Mouse (Mus musculus) brown adipose tissue, adult 24 weeks (tissue): Measurements from ENCODE around the gene Hand1. TPM values are rescaled to one million over a fixed set of nuclear protein-coding genes. Genes with fewer than 3 reads are reported as not detected.
"Not testable (repeated sequence)": the region's sequence is repeated elsewhere in the genome, so short reads cannot be mapped to it uniquely, and the experiment has no call there.

ENCODE experiments used
- H3K27ac ChIP-seq: fragments of 200-500 bp; replicated peaks from 2 replicates; pipeline ENCODE4 v1.5.1; 2012; ENCODE audit warnings: low read depth, mild to moderate bottlenecking, low read length
- H3K4me1 ChIP-seq: fragments of 200-500 bp; 2 replicates; pipeline ENCODE4 v1.6.1; 2012; ENCODE audit warnings: low read length, mixed read lengths; ENCODE audit not compliant: control insufficient read depth, insufficient read depth, insufficient read length
- H3K4me3 ChIP-seq: fragments of 200-500 bp; 2 replicates; pipeline ENCODE4 v1.5.1; 2012; ENCODE audit warnings: low read depth, mild to moderate bottlenecking, low read length, moderate library complexity; ENCODE audit not compliant: insufficient read depth
- polyA plus RNA-seq: library from polyadenylated mRNA; stranded (reverse); fragments of >200 nt; gene quantifications from 2 replicates; pipeline ENCODE4 v1.2.4, GENCODE M21; 2012; ENCODE audit not compliant: missing spikeins, insufficient read depth, insufficient read length

The Hand1 gene
- polyA plus RNA-seq, 1 experiment: not detected

DNA sequence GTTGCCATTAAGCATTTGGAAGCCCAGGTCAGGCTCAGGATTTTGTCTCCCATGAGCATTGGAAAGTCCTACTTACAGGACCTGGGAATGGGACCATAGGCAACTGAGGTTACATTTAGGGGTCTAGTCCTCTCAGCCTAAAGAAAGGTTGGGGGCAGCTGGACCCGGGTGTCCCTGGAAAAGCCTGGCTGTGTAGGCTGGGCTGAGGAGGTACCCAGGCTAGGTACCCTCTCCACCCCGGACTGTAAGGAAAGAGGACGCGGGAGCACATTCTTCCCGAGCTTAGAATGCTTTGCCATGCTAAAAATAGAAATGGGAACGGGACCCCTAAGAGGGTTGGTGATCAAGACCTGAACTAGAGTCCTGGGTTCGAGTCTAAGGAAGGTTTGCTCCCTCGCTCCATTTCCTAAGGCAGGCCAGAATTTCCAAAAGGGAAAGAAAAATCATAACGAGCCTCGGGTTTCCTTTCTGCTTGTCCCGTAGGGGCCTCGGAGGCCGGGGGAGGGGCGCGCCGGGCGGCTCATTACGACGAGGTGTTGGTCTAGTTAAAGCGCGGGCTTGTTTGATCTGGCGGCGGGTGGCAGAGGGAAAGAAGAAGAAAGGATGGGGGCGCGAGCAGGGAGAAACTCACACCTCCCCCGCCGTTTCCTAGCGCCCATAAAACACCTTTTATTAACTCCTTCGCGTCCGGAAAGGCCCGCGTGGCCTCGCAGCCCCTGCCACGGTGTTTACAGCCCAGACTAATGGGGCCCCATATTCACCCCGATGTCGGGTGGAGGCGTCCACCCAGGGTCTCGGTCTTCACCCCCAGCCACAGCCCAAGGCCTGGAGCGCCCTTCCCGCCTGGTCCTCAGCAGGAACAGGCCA is 5.3 kb downstream of the Hand1 start:
- Histone ChIP-seq H3K27ac (no peak overlapping the region), H3K4me3 (peak overlapping the region; percentile 46), H3K4me1 (peaks cover 3% of the 10 kb centered on the region; the same call in 1 of the 2 replicates)

DNA sequence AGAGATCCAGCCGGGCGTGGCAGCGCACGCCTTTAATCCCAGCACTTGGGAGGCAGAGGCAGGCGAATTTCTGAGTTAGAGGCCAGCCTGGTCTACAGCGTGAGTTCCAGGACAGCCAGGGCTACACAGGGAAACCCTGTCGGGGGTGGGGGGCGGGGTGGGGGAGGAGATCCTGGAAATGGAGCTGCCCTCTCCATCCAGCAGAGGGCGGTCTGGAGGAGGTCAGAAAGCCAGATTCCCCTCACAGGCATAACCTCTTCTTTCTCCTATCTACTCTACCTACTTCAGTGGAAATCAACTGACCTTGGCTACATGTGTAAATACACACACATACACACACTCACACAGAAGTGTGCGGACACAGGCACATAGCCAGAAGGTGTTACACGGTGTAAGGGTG is 7.4 kb downstream of the Hand1 start:
- not testable (repeated sequence) for H3K27ac ChIP-seq, H3K4me1 ChIP-seq, H3K4me3 ChIP-seq

DNA sequence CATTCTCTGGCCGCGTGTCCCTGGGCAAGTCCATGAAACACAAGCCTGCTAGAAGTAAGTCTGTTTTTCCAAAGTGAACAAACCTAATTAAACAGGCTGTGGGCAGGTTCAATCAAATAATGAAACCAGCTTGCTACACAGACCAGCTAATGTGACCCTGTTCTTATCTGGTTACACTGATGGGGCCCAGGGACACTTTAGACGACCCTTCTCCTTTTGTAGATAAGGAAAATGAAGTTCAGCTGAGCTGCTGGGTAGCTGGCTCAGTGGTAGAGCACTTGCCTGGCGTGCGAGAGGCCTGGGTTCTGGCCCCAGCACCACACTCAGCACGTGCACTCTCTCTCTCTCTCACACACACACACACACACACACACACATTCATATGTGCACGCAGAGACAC is 8.9 kb downstream of the Hand1 start:
- H3K27ac ChIP-seq: no peak overlapping the region
- peaks cover 3% of the 10 kb centered on the region; the same call in 1 of the 2 replicates for H3K4me1 ChIP-seq
- no peak overlapping the region for H3K4me3 ChIP-seq

DNA sequence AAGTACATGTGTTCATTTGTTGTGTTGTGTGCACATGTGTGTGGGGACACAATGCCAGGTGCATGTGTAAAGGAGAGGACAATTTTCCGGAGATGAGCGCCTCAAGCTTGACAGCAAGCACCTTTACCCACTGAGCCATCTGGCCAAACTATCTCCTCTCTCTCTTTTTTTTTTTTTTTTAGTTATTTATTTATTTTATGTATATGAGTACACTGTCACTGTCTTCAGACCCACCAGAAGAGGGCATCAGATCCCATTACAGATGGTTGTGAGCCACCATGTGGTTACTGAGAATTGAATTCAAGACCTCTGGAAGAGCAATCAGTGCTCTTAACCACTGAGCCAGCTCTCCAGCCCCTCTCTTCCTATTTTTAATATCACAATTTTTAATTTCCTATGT is 9.5 kb downstream of the Hand1 start:
- not testable (repeated sequence) for H3K27ac ChIP-seq, H3K4me1 ChIP-seq, H3K4me3 ChIP-seq

DNA sequence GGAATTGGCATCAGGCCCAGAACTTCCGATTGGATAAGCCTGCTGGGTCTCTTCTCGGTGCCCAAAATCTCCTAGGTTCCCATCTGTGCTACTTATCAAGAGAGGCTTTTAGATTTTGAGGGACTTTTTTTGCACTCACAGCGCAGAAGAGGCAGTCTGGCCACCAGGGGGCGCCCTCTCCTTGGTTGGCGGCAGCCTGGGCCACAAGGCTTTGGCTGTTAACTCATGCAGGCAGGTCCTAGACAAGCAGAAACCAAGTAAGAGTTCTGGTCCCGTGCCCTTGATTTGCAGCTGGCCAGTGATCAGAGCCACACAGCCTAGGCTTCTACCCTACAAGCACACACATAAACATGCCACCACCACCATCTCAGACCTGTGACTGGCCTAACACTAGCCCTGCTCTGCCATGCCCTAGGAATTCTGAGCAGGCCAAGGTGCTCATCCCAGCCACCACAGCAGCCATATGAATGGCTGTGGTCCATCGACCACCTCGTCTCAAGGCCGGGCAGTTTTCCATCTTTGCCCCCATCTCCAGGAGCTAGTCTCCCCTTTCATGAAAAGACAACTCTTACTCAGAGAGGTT is 12.5 kb downstream of the Hand1 start:
- no peak overlapping the region for H3K27ac ChIP-seq

DNA sequence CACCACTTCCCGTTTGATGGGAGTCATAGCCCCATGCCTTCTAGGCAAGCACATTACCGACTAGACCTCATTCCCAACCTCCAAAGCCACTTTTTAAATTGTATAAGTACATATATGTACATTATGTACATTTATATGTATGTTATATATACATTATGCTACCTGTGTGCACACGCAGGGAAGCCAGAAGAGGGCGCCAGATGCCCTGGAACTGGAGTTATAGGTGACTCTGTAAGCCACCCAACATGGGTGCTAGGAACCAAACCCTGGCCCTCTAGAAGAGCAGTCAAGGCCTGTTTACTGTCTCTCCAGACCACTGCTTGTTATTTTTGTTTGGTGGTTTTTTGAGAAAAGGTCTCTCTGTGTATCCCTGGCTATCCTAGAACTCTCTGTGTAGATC is 14.4 kb downstream of the Hand1 start:
- no peak overlapping the region for H3K4me3 ChIP-seq
- H3K4me1 ChIP-seq: no peaks in the 10 kb centered on the region
- H3K27ac ChIP-seq: no peak overlapping the region

More for the DNA sequence above, 12.5 kb downstream of the Hand1 start:
- H3K4me3 ChIP-seq: no peak overlapping the region
- no peaks in the 10 kb centered on the region for H3K4me1 ChIP-seq

DNA sequence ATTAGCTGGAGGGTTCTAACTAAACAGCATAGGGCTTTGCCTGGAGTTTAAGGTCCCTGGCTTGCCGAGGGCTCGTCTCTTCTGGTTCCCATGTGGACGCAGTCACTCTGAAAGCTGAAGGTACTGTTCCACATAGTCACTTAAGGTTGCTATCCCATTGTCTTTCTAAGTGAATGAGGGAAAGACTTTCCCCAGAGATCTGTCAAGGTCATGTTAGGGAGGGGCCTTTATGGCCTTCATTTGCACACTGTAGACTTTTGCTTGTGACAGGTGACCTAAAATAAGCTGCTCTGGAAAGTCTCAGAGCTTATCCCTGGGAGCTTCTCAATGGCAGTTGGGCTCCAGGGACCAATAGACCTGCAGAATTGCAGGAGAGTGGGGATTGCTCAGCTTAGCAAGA is 19.0 kb downstream of the Hand1 start:
- Histone ChIP-seq H3K4me1 (no peaks in the 10 kb centered on the region), H3K4me3 (no peak overlapping the region), H3K27ac (no peak overlapping the region)

DNA sequence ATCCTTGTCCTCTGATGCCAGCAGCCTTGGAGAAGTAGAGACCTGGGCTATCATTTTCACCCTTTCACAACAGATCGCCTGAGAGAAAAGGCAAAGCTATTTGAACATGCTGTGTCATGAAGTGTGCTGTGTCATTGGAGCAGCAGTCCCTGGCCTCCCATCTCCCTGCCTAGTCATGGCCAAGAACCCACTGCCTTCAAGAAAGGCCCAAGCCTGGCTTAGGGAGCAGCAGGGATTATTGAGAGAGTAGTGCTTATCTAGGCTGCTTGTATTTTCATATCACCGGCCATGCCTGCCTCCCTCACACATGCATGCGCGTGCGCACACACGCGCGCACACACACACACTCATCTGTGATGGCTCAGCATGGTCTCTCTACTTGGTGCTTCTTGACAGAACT is 20.4 kb downstream of the Hand1 start:
- no peak overlapping the region for H3K27ac ChIP-seq
- no peaks in the 10 kb centered on the region for H3K4me1 ChIP-seq

DNA sequence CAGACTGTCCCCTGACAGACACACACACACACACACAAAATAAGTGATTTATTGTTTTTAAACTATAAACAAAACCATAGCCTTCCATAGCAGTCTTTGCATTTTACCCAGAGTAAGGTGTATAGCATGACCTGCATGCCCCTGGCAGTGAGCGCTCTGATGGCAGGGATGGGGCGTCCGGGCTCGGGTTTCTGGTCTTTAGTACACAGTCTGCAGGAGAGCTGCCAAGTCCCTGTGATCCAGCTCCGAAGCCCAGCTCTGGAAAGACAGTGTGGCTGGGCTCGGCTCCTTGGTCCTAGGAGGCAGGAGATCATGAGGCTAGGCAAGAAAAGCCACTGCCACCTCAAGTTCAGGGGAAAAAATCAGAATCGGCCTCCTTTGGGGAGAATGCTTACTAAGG is 21.6 kb downstream of the Hand1 start:
- Histone ChIP-seq H3K4me1 (no peaks in the 10 kb centered on the region), H3K27ac (no peak overlapping the region), H3K4me3 (no peak overlapping the region)

More for the DNA sequence above, 20.4 kb downstream of the Hand1 start:
- H3K4me3 ChIP-seq: no peak overlapping the region

DNA sequence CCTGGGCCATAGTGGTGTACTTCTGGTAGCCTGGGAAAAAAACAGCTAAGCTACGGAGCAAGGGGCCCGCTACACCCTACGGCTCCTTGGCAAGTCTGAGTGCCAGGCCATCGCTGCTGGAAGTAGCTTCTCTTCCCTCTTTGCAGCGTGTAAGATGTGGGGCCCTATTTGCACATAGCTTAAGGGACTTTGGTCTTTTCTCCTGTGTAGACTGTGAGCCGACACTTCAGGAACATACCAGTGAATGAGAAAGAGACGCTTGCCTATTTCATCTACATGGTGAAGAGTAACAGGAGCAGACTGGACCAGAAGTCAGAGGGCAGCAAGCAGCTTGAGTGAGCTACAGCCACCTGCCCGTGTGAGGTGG is 22.9 kb downstream of the Hand1 start:
- Histone ChIP-seq H3K4me3 (no peak overlapping the region), H3K27ac (no peak overlapping the region), H3K4me1 (no peaks in the 10 kb centered on the region)

DNA sequence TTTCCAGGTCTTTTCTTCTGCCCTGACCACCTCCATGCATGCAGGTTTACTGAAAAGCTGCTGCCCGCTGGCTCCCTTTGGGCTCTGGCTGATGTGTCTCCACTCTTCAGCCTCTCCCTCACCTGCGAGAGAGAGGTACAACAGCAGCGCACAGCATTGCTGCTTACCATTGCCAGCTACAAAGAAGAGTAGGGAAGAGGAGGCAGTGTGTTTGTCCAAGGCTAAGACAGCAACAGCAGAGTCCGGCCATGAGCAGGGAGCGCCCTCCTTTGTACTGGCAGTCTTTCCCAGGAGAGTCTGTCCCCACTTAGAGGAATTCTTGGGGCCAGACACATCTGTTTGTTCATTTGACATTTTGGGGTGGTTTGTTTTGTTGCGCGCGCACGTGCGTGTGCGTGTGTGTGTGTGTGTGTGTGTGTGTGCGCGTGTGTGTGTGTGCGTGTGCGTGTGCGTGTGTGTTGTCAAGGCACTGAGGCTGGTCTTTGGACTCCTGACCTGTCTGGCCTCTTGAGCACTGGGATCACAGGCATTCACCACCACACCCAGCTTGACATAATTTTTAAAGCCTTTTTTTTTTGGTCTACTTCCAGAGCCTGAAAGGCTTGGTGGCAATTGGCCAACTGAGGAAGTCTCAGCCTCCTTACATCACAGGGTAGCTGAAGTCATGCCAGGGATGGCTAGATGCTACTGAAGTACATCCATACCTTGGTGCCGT is 23.4 kb downstream of the Hand1 start:
- Histone ChIP-seq H3K4me1 (no peaks in the 10 kb centered on the region), H3K27ac (no peak overlapping the region), H3K4me3 (no peak overlapping the region)

DNA sequence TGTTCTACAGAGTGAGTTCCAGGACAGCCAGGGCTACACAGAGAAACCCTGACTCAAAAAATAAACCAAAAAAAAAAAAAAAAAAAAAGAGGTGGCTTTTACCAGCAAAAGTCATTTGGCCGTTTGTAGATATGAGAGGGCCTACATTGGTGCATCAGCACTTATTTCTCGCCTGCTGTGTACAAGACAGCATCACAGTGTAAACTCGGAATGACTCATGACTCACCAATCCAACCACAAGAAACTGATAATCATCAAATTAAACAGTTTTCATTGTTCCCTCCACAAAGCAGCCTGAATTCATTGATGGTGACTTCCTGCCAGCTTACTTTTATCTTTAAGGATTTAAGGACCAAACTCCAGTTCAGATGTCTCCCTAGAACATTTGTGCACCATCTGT is 27.6 kb downstream of the Hand1 start:
- Histone ChIP-seq H3K27ac (no peak overlapping the region), H3K4me3 (no peak overlapping the region), H3K4me1 (no peaks in the 10 kb centered on the region)

DNA sequence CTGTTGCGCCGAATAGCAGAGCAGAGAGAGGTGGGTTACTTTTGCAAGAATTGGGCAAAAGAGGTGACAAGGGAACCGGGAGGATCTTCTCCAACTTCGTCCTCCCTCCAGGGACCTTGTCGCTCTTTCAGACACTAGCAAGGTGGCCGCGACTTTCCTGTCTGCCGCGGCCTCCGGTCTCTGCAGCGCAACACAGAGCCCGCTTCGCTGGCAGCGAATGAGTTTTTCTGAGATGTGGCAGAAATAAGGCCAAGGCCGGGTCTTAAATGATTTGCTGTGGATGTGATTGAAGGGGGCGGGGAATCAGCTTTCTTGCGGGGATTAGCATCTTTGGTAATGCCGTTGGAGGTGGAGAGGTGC is 30.1 kb downstream of the Hand1 start:
- H3K4me1 ChIP-seq: no peaks in the 10 kb centered on the region
- peak overlapping the region; percentile 88 for H3K4me3 ChIP-seq
- H3K27ac ChIP-seq: no peak overlapping the region

DNA sequence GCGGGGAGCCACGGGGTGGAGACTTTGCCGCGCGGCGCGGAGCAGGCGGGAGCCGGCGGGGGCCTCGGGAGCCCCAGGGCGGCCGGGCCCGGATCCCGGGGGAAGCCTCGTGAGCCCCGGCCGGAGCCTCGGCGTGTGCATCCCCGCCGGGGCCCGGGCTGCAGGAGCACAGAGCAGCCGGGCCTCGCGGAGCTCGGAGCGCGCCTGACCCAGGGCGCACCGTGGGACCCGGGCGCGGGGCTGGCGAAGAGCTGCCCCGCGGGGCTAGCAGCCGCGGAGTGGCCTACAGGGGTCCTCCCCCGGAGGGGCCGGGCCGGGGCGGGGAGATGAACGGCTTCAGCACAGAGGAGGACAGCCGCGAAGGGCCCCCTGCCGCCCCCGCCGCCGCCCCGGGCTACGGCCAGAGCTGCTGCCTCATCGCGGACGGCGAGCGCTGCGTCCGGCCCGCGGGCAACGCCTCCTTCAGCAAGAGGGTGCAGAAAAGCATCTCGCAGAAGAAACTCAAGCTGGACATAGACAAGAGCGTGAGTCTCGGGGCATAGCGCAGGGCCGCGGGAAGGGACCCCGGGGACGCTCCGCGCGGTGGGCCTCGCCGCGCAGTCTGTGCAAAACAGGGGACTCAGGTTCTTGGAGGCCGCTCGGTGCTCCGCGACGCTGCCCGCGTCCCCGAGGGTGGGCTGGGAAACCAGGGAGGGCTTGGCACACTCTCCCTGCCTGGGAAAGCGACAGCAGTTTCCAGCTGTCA is 30.7 kb downstream of the Hand1 start:
- Histone ChIP-seq H3K4me1 (no peaks in the 10 kb centered on the region), H3K4me3 (peak overlapping the region; percentile 88), H3K27ac (no peak overlapping the region)
